Mouse (Mus musculus) B cell, adult 2 months (primary cell): Measurements from ENCODE around the gene Flna.
"Not testable (repeated sequence)": the region's sequence is repeated elsewhere in the genome, so short reads cannot be mapped to it uniquely, and the experiment has no call there.

Source experiments
- DNase-seq, 2 experiments: peaks; one replicate each; pipeline ENCODE4 v3.0.0; 2022

The Flna gene

DNA sequence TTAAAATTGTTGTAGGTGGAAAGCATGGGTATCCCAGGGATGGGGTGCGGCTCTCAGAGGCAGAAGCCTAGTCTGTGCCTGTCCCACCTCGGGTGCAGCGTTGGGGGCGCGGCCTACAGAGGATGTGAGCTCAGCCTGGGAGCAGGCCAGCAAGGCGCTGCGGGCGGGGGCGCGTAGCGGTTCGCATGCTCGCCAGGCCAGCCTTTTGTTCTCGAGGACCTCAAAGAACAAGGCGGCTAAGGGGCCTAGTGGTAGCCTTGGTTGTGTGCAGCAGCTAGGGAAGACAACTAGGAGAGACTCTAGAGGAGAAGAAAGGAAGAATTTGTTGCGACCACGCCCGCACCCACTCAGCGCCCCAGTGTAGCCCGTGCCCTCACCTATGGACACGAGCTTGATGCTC is 3.9 kb downstream of the Flna start:
- DNase-seq, result peak; percentile 72 to 73

DNA sequence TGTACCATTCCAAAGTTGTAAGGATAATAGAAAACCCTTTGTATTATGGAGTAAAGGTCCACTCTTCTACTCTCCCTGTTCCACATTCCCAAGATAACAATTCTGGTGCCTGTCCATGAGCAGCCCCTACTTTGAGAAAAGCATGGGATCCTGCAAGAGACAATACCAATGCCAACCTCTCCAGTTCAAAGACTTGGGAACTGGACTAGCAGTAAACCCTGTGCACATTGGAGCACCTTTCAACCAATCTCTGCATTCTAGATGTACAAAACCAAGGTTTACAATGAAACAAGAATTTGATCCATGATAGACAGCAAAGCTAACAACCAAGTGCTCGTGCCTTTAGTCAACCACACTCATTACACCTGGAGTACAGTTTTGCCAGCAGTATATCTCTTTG is 4.5 kb downstream of the Flna start:
- no peak for DNase-seq

DNA sequence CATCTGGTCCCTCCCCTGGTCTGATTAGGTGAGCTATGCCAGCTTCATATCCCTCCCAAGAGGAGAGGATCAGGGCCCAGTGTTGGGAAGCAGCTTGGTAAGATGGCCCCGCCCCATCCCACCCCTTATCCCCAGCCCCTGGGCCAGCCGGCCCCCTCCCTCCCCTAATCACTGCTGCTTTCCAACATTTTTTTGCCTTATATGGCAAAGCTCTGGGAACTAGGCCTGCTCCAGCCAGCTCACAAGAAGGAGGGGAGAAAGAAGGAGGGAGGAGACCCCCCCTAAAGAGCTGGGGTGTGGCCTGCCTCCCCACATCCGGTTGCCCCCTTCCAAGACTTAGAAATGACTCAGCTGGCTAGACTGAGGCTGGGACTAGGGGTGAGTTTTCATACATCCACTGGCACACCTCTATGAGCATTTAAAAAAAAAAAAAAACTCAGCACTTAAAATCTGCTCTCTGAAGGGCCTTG is 5.0 kb downstream of the Flna start:
- DNase-seq, result peak; percentile 37 to 47

DNA sequence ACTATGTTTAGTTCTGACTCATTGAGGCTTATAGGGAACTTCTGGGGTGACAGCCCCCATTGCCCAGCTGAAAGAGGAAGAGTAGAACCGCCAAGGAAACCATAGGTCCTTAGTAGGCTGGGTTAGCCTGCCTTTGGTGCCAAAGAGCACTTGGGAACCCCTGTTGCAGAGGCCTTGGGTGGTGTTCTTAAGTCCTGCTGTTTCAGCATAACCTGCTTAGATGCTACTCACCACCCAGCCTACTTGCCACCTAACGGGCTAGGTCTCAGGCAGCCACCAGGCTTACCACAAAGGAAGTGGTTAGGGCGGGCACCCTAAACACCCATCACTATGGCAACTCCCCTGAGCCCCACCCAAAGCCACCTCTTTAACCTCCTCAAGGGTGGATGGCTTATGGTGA is 5.8 kb downstream of the Flna start:
- peak; percentile 76 to 80 for DNase-seq

DNA sequence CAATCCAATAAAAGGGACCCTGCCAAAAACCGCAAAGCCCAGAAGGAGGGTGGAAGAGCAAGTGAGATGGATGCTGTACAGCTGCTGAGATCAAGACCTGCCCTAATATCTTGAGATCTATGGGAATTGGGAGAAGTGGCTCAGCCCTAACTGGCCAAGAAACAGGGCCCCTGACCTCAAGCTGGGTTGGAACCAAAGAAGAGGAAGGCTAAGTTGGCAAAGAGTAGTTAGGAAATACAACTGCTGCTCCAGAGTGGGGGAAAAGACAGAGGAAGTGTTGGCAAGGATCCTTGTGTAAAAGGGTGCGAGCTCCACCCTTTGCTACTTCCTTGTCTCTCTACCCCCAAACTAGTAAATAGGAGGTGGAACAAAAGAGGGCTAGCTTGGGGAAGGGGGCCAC is 6.2 kb downstream of the Flna start:
- DNase-seq, result no peak

DNA sequence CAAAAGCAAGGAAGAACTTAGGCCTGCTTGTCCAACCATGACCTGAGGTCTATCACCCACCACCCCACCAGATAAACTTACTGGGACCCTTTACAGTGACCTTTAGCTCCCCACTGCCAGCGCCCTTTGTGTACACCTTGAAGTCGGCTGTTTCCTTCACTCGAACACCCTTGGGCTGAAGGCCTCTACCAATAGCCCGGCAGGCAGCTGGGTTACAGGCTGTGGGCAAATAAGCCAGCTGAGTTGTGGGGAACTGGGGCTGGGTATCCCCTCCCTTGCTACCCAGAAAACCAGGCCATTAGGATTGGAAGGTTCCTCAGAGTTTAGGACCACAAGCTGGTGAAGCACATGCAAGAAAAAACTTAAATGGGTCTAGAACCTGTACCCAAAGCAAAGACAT is 9.3 kb downstream of the Flna start:
- no peak for DNase-seq

DNA sequence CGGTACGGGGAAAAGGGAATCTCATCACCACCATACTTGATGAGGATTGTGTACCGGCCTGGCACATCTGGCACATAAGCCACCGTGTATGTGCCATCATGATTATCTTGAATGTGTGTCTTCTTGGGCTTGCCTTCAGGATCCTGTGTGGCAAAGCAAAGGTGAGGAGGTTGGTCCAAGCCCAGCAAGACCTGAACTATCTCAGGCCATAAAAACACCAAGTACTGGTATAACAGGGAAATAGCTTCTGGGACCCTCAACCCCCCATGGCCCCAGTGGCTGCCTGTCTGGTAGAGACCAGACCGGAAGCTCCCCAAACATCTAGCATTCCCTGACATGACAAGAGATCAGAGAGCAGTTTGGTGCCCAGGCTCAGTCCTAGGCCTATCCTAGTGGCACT is 16.4 kb downstream of the Flna start:
- DNase-seq, result no peak

DNA sequence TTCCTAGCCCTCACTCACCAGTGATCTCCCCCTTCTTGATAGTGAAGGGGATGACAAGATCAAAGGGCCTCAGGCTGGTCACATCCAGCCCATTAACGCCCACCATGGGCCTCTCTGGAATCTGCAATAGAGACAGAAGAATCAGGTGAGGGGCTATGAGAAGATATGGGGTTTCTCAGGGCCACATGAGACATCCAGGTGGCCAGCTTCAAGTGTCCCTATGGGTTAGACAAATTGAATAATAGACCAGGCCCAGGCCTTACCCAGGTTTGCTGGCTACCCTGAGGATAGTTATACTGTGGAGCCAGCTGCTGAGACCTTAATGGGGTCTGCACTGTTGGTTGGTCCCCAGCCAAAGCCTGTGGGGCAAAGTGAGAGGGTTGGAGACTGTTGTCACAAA is 19.6 kb downstream of the Flna start:
- no peak for DNase-seq

DNA sequence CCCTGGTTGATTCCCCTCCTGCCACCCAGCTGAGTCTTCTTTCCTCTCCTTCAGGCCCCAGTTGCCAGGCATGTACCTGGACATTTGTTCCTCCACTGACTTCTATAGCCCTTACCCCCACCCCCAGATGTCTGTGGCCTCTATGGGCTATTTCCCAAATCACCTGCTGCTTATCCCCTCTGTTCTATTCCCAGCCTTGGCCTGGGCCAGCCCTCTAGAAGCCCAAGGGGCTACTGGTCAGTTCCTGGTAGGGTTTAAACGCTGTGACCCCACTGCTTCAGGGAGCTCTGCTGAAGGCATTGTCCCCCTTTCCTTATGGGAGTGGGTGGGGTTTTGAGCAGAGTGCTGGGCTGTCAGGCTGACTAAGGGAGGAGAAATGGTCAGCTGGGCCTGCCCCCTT is 29.5 kb downstream of the Flna start:
- not testable (repeated sequence) for DNase-seq

DNA sequence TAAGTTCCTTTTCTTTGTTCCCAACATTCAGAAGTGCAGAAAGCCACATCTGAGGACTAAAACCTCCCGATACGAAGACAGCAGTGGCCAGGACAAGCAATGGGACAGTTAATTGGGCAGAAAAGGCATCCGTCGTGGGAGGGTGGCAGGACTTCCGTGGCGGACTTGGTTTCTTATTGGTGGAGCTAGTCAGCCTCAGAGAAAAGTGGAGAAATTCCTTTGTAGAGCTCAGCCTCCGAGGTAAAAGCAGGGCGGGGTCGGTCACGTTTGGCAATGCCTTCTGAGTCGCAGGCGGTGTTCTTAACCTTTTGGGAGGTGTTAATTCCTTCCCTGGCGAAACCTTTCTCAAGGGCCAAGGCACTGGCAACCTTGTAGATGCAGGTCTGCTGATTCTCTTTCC is 30.2 kb downstream of the Flna start:
- DNase-seq, result no peak

DNA sequence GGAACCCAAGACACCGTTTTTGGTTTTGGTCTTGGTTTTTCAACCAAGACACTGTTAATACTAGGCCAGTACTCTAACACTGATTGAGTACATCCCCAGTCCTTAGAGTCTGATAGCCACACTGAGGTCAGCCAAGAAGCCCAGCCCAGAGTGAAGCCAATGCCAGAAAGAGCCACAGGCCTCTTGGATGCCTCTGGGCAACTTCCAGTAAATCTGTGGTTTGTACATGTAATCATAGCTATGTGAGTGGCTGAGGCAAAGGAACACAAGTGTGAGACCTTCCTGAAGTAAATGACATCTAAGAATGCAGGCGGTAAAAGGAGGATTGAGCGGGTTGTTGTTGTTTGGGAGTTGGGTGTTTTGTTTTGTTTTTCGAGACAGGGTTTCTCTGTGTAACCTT is 31.1 kb downstream of the Flna start:
- DNase-seq, result no peak

DNA sequence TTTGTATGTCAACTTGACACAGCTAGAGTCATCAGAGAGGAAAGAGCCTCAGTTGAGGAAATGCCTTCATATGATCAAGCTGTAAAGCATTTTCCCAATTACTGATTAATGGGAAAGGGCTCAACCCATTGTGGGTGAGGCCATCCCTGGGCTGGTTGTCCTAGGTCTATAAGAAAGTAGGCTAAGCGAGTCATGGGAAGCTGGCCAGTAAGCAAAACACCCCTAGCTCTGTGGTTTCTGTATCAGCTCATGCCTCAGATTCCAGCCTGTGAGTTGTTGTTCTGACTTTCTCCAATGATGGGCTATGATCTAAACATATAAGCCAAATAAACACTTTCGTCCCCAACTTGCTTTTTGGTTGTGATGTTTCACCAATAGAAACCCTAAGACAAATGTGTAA is 46.1 kb downstream of the Flna start:
- DNase-seq, result no peak

DNA sequence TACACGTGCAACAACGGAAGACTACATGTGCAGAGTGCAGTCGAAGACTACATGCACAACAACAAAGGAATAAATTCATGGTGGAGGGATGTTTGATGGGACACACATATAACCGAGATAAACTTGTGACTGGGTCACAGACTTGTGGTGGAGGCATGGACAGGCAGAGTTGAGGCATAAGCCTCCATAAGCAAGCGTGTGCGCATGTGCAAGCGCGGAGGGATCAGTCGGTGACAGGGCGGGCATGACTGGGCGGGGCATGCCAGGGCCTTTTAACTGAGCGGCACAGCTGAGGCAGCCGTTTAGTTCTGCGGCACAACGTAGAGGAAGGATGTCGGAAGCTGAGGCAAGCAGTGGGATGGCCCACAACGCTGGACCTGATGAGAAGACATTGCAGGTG is 72.7 kb downstream of the Flna start, which contains the start of gene Tktl1:
Gene Tktl1, plus strand, starts transcription at position 301 of the 400 bp plus-strand sequence.
- DNase-seq, result no peak
